Mouse (Mus musculus): ENCODE measurements around the gene Olfr958.
A peak's percentile ranks its signal among the peaks of the same experiment; 100 is the strongest.

Gene Olfr958

DNA sequence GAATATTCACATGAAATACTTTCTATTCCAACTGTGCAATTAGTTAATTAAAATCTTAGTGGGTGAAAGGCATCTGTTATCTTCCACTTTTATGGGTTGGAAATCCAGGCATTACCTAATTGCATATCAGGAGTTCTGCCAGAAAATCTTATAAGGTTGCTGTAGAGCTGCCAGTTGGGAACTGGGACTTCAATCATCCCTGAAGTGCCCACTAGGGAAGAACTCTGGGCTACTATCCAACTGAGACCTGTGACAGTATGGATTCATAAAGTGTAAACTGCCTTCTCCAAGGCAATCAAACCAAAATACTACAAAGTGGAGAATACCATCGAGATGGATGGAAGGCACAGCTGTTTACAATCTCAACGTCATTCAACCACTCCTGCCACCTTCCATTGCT is at the start of gene Olfr958:
Olfr958 (minus strand) TSS at position 109 of the 400 bp plus-strand sequence.
- DNase-seq (ENCODE audit: low read depth, low spot score): no peak

GRCm38 (mm10) chr9:39603333-39603845 is 49.5 kb upstream of the Olfr958 start:
- no peak for DNase-seq (ENCODE audit: low read depth, low spot score)

DNA sequence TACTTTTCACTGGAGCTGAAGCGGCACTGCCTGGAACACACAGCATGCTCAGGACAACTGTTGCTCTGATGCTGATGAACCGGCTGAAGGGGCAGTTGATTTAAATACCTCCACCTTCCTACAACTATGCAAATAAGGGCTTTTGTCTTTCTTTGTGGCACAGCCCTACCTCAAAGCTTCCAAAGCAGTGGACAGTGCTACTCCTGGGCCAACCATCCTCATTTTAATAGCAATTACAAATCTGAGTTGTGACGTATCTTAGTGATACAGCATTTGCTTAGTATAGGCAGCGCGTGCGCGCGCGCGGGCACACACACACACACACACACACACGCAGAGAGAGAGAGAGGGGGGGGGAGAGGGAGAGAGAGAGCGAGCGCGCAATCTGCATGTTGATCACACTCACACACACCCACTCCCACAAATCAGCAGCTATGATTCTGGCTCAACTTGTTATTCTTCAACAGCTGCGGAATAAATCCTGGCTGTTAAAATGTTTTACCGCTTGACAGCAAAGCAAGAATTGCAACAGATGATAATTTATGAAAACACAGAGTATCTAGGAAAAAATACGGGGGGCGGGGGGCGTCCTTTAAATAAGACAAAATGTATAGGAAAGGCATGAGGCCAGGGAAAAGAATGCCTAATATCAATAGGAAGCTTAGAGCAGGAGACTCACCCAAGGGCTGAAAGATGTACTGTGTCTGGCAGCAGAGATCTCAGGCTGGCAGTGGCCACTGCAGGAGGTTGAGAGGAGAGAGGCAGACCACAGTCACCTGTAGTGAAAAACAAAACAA is 48.9 kb upstream of the Olfr958 start:
- peak; percentile 44 for DNase-seq (ENCODE audit: low read depth, low spot score)

GRCm38 (mm10) chr9:39577050-39577449 is 23.2 kb upstream of the Olfr958 start:
- DNase-seq (ENCODE audit: low read depth, low spot score): no peak

- DNase-seq (ENCODE audit: low read depth, low spot score): no peak
These were observed 21.6 kb upstream of the Olfr958 start, which contains the start of gene Olfr959 for GRCm38 (mm10) chr9:39575469-39575868. Gene Olfr959, minus strand, starts transcription at chr9:39575569.

DNA sequence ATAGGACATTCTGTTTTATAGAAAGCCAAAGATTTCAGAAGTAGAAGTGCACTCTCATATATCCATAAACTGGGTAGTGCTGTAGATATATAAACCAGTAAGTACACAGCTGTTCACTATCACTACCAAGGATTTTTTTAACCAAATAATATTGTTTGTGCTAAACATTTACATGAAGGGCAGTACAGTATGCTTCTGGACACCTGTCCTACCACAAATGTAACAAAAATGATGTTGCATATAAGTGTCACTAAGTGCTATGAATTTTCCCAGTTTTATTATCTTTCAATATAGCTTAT is 4.4 kb upstream of the Olfr958 start:
- DNase-seq (ENCODE audit: low read depth, low spot score): no peak

- DNase-seq (ENCODE audit: low read depth, low spot score): peak; percentile 62
These were observed 3.9 kb upstream of the Olfr958 start for GRCm38 (mm10) chr9:39557529-39558348.

DNA sequence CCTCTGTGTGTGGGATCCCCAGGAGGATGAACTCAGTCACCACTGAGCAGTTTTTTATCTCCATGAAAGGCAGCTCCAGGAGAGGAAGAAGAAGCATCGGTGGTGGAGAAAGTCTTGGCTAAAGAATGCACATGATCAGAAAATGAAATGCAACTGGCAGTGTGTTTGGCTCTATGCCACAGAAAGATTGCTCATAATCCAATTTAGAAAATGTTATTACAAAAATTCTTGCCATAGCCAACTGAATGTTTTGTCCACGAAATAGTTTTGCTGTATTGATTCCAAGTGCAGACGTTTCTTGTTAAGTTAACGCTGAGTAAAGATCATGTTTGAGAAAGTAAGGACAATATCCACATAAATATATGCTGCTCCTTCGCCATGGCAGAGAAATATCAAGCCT is 3.0 kb downstream of the Olfr958 start:
- DNase-seq (ENCODE audit: low read depth, low spot score): no peak

DNA sequence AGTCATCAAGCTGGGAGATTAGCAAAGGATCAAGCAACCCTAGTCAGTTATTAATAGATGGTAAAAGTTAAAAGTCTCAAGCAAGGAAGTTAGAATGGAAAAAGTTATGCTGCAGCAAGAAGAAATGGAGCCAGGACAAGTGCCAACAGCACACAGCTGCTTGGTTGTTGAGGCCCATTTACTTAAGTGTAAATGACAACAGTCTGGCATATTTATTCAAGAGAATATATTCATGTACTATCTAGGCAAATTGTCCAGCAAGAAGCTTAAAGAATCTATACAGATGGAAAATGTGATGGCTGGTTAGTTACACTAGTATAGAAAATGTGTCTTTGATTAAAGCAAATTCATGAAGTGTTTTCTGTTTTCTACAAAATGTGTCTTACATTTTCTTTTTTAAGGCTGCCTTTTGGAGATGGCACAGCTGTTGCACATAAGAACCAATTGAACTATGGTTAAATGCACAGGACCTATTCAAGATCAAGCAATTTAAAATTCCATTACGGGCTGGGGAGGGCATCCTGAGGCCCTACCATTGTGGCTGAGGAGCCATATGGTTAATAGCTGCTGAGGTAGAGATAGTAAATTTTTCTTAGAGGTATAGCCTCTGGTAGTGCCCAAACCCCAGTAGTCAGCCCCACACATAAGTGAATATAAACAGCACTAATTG is 30.1 kb downstream of the Olfr958 start:
- no peak for DNase-seq (ENCODE audit: low read depth, low spot score)

GRCm38 (mm10) chr9:39518595-39518994 is 35.3 kb downstream of the Olfr958 start:
- no peak for DNase-seq (ENCODE audit: low read depth, low spot score)

DNA sequence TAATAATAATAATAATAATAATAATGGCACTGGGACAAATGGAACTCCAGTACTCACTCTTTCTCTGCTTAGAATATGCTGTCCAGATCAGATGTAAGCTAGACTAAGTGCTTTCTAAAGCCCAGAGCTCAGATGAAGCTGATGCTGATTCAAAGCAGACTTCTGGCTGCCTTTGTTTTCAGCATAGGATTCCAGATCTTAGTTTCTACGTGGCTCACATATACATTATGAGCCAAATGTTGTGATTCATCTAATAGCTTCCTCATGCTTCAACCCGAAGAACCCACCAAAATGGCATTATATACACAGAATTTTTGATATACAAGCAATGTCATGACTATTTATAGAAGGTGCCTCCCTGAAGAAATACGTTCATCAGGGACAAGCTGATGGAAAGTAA is 38.3 kb downstream of the Olfr958 start, which contains the start of gene Olfr957:
Olfr957 (minus strand) TSS at position 279 of the 400 bp plus-strand sequence.
- DNase-seq (ENCODE audit: low read depth, low spot score): no peak

- no peak for DNase-seq (ENCODE audit: low read depth, low spot score)
These were observed 44.4 kb downstream of the Olfr958 start for GRCm38 (mm10) chr9:39509412-39509811.

GRCm38 (mm10) chr9:39508998-39509397 is 44.9 kb downstream of the Olfr958 start:
- peak; percentile 28 for DNase-seq (ENCODE audit: low read depth, low spot score)
